Comparison of ENCODE assay signal across 9 mouse cellular contexts in genomic region chr10:62104835-62105576, GRCm38 (mm10). TPM values are rescaled to one million over a fixed set of nuclear protein-coding genes. Genes with fewer than 3 reads are reported as not detected.
DNase-seq lines count a peak whose midpoint lies in the region; ATAC-seq and TF ChIP-seq lines count a peak whose summit lies in the region.
"Had no signal": no experiment of that assay in that cellular context is flagged by ENCODE, and none has a peak within 500 bp of the region (broad histone marks: within the 10 kb centered on the region; RNA-seq: fewer than 3 reads in every experiment).

No protein-coding gene starts in this region.

- DNase-seq in kidney, adult 2 months, result peak; percentile 64
- peak; percentile 31 for DNase-seq in WW6 (ENCODE audit: low read depth, low spot score)
- DNase-seq in cerebellum, postnatal 25 days, result peak; percentile 79 to 87
- DNase-seq in limb, embryonic 10.5 days (ENCODE audit: low spot score), result peak; percentile 79
- DNase-seq in right cerebral cortex, adult 2 months (ENCODE audit: low spot score in 2 of 2), result peak; percentile 79 to 85
- peak; percentile 35 for DNase-seq in urinary bladder, adult 2 months (ENCODE audit: low spot score)

- no peaks in the 10 kb centered on the region for H3K36me3 ChIP-seq in kidney, adult 2 months (ENCODE audit: control insufficient read depth, insufficient read depth, low read length)
- no peaks in the 10 kb centered on the region for H3K36me3 ChIP-seq in kidney, embryonic 16.5 days (ENCODE audit: insufficient read depth, low read length)
- no peaks in the 10 kb centered on the region for H3K36me3 ChIP-seq in intestine, embryonic 15.5 days
- H3K36me3 ChIP-seq in limb, embryonic 10.5 days, result no peaks in the 10 kb centered on the region
- H3K36me3 ChIP-seq: neural tube, embryonic 12.5 days had no signal

- peak; percentile 82 for TF ChIP-seq CTCF in kidney, adult 2 months (conservative IDR thresholded peaks at IDR 0.05; ENCODE audit: insufficient read depth, insufficient read length, low read depth, low read length)

- no peak for TF ChIP-seq POLR2A in kidney, adult 2 months (IDR thresholded peaks at IDR 0.05; ENCODE audit: low read depth, low read length)

- H3K4me2 ChIP-seq in kidney, embryonic 16.5 days (replicated peaks; ENCODE audit: low read depth, low read length), result no peak overlapping the region
- no peak overlapping the region for H3K4me2 ChIP-seq in intestine, embryonic 15.5 days (replicated peaks)
- H3K4me2 ChIP-seq: neural tube, embryonic 12.5 days had no signal

- 20% methylated on average over 7 of the region's 7 CpGs for WGBS in kidney, adult 2 months
- WGBS in kidney, embryonic 16.5 days, result 28% methylated on average over 7 of the region's 7 CpGs
- 28% methylated on average over 7 of the region's 7 CpGs for WGBS in intestine, embryonic 15.5 days
- WGBS in limb, embryonic 10.5 days, result 35% methylated on average over 7 of the region's 7 CpGs

- H3K4me1 ChIP-seq in kidney, adult 2 months (ENCODE audit: control insufficient read depth, insufficient read depth, low read length), result no peaks in the 10 kb centered on the region
- peaks cover 6% of the 10 kb centered on the region for H3K4me1 ChIP-seq in kidney, embryonic 16.5 days (ENCODE audit: insufficient read depth, low read length)
- no peaks in the 10 kb centered on the region for H3K4me1 ChIP-seq in intestine, embryonic 15.5 days (replicated peaks)
- H3K4me1 ChIP-seq in limb, embryonic 10.5 days, result peaks cover 14% of the 10 kb centered on the region

- no peak overlapping the region for H3K27ac ChIP-seq in kidney, adult 2 months (ENCODE audit: insufficient read depth, low read depth, low read length)
- no peak overlapping the region for H3K27ac ChIP-seq in kidney, embryonic 16.5 days (ENCODE audit: low read length)
- H3K27ac ChIP-seq in intestine, embryonic 15.5 days, result no peak overlapping the region
- no peak overlapping the region for H3K27ac ChIP-seq in limb, embryonic 10.5 days
- H3K27ac ChIP-seq: neural tube, embryonic 12.5 days had no signal

- no peaks in the 10 kb centered on the region for H3K27me3 ChIP-seq in kidney, adult 2 months (replicated peaks; ENCODE audit: control insufficient read depth, insufficient read depth, low read length)
- H3K27me3 ChIP-seq in kidney, embryonic 16.5 days (ENCODE audit: insufficient read depth, low read length), result peaks cover 28% of the 10 kb centered on the region
- H3K27me3 ChIP-seq in intestine, embryonic 15.5 days (replicated peaks), result peaks cover 10% of the 10 kb centered on the region
- H3K27me3 ChIP-seq in limb, embryonic 10.5 days (ENCODE audit: low read depth, poor library complexity, severe bottlenecking), result peaks cover 70% of the 10 kb centered on the region

- no peaks in the 10 kb centered on the region for H3K9me3 ChIP-seq in kidney, embryonic 16.5 days (ENCODE audit: low read length)
- H3K9me3 ChIP-seq in intestine, embryonic 15.5 days, result no peaks in the 10 kb centered on the region
- H3K9me3 ChIP-seq in limb, embryonic 10.5 days (replicated peaks), result no peaks in the 10 kb centered on the region
- H3K9me3 ChIP-seq: neural tube, embryonic 12.5 days had no signal

- H3K9ac ChIP-seq in kidney, embryonic 16.5 days (replicated peaks; ENCODE audit: low read length), result no peak overlapping the region
- H3K9ac ChIP-seq in intestine, embryonic 15.5 days, result no peak overlapping the region
- H3K9ac ChIP-seq: neural tube, embryonic 12.5 days had no signal

- no peak for ATAC-seq in kidney, embryonic 16.5 days (ENCODE audit: low FRiP score, low TSS enrichment)
- ATAC-seq in intestine, embryonic 15.5 days, result peak; percentile 53; the same call in 1 of the 2 replicates

- H3K4me3 ChIP-seq in kidney, adult 2 months (ENCODE audit: insufficient read depth, low read depth, low read length), result no peak overlapping the region
- no peak overlapping the region for H3K4me3 ChIP-seq in kidney, embryonic 16.5 days (ENCODE audit: low read length)
- no peak overlapping the region for H3K4me3 ChIP-seq in intestine, embryonic 15.5 days (replicated peaks)
- no peak overlapping the region for H3K4me3 ChIP-seq in limb, embryonic 10.5 days
- H3K4me3 ChIP-seq: neural tube, embryonic 12.5 days had no signal

RNA-seq across cellular contexts. Expression of gene Neurog3, which starts 27.9 kb away (rescaled TPM):
- not detected in 2 replicates for polyA plus RNA-seq in kidney, adult 2 months (2012; rRNA removed)
- polyA plus RNA-seq in kidney, embryonic 16.5 days (2015; fragmentation: Nextera tagmentation; extraction: Ambion mirVana), result not detected in 2 replicates
- 11.4 and 11.8 TPM in 2 replicates for polyA plus RNA-seq in intestine, embryonic 15.5 days (2015; fragmentation: Nextera tagmentation; extraction: Ambion mirVana)
- not detected in 2 replicates for polyA plus RNA-seq in limb, embryonic 10.5 days (2016; fragmentation: Nextera tagmentation; extraction: Ambion mirVana)
- polyA plus RNA-seq in urinary bladder, adult 2 months (2012; rRNA removed), result not detected in 2 replicates

RNA-seq across cellular contexts. Expression of gene Fam241b, which starts 38.7 kb away (rescaled TPM):
- polyA plus RNA-seq in kidney, adult 2 months (2012; rRNA removed), result 9.6 and 10.3 TPM in 2 replicates
- polyA plus RNA-seq in kidney, embryonic 16.5 days (2015; fragmentation: Nextera tagmentation; extraction: Ambion mirVana), result 13.9 and 16.7 TPM in 2 replicates
- polyA plus RNA-seq in intestine, embryonic 15.5 days (2015; fragmentation: Nextera tagmentation; extraction: Ambion mirVana), result 34.0 and 34.6 TPM in 2 replicates
- polyA plus RNA-seq in limb, embryonic 10.5 days (2016; fragmentation: Nextera tagmentation; extraction: Ambion mirVana), result 9.0 and 12.6 TPM in 2 replicates
- polyA plus RNA-seq in urinary bladder, adult 2 months (2012; rRNA removed), result 14.7 and 17.9 TPM in 2 replicates

Comparison
In these comparisons a context has a peak if more than half of its experiments do, and no peak if none do; other contexts are left out.
1. DNase-seq: peak in every context shown above with its lines; median percentile 83 in cerebellum, postnatal 25 days; 82 in right cerebral cortex, adult 2 months; 79 in limb, embryonic 10.5 days; 64 in kidney, adult 2 months; 35 in urinary bladder, adult 2 months; 31 in WW6.
2. RNA of gene Neurog3, which starts 27.9 kb away (polyA plus RNA-seq): 11.4 to 11.8 TPM in intestine, embryonic 15.5 days; not detected in kidney, adult 2 months, not detected in kidney, embryonic 16.5 days, not detected in limb, embryonic 10.5 days and not detected in urinary bladder, adult 2 months; every median in the first group is over 10 times any median in the second.